Mouse (Mus musculus) kidney, postnatal 0 days (tissue): Measurements from ENCODE around the gene Piezo1. TPM values are rescaled to one million over a fixed set of nuclear protein-coding genes. Genes with fewer than 3 reads are reported as not detected.
A peak's percentile ranks its signal among the peaks of the same experiment; 100 is the strongest.

Experiments
- ATAC-seq: fragments of 200-750 bp; cut with Nextera tagmentation; replicated peaks from 2 replicates; pipeline ENCODE4 v1.8.0; 2017; ENCODE audit warnings: low read depth, moderate number of reproducible peaks, moderate TSS enrichment, moderate library complexity; ENCODE audit not compliant: low FRiP score
- DNase-seq: peaks from one replicate; pipeline ENCODE4 v3.0.0-alpha.2; 2016; ENCODE audit warnings: low spot score
- H3K27ac ChIP-seq: fragments of 300-500 bp; sonication (generic); 2 replicates; pipeline ENCODE4 v1.5.1; 2014; ENCODE audit warnings: mild to moderate bottlenecking
- H3K27me3 ChIP-seq: fragments of 300-500 bp; sonication (generic); 2 replicates; pipeline ENCODE4 v1.6.1; 2014; ENCODE audit warnings: low read length, mixed read lengths; ENCODE audit not compliant: insufficient read depth
- H3K36me3 ChIP-seq: fragments of 300-500 bp; sonication (generic); 2 replicates; pipeline ENCODE4 v1.6.1; 2014; ENCODE audit warnings: low read length, mixed read lengths; ENCODE audit not compliant: insufficient read depth
- H3K4me1 ChIP-seq: fragments of 300-500 bp; sonication (generic); replicated peaks from 2 replicates; pipeline ENCODE4 v1.6.1; 2014; ENCODE audit warnings: antibody characterized with exemption, low read length, mixed read lengths; ENCODE audit not compliant: insufficient read depth
- H3K4me2 ChIP-seq: fragments of 300-500 bp; sonication (generic); 2 replicates; pipeline ENCODE4 v1.6.1; 2014; ENCODE audit warnings: mild to moderate bottlenecking, low read length, moderate library complexity, mixed read lengths
- H3K4me3 ChIP-seq: fragments of 300-500 bp; sonication (generic); replicated peaks from 2 replicates; pipeline ENCODE4 v1.5.1; 2014; ENCODE audit warnings: low read depth, low read length
- H3K9ac ChIP-seq: fragments of 300-500 bp; sonication (generic); 2 replicates; pipeline ENCODE4 v1.6.1; 2014; ENCODE audit warnings: low read depth, low read length
- H3K9me3 ChIP-seq: fragments of 300-500 bp; sonication (generic); replicated peaks from 2 replicates; pipeline ENCODE4 v1.6.1; 2016; ENCODE audit warnings: low read length, inconsistent platforms, mixed read lengths
- CTCF ChIP-seq: IDR thresholded peaks from 2 replicates; pipeline ENCODE4 v1.5.1; 2016; ENCODE audit warnings: antibody characterized with exemption, low read depth, mild to moderate bottlenecking, moderate library complexity
- WGBS: fragments of 180-500 bp; shearing (Covaris S2); extraction: QIAGEN DNeasy Blood & Tissue Kit; methylation state at CpG from one replicate; pipeline ENCODE4 v1.1.7; 2014; 5-methylcytosine and 5-hydroxymethylcytosine counted together
- polyA plus RNA-seq: library from polyadenylated mRNA; unstranded; fragments of >200 nt; fragmentation: Nextera tagmentation; extraction: Ambion mirVana; gene quantifications from 2 replicates; pipeline ENCODE4 v1.2.1, GENCODE M21; 2015

Gene Piezo1
- polyA plus RNA-seq, 1 experiment from 2014 or later, result 14.9 TPM

GRCm38 (mm10) chr8:122567361-122568108, 16.4 kb upstream of the Piezo1 start, which contains the start of gene Cdt1:
Gene Cdt1, plus strand, starts transcription at chr8:122568015.
- Histone ChIP-seq H3K36me3 (peaks cover 24% of the 10 kb centered on the region), H3K9ac (peak within 1 kb of the TSS; percentile 86), H3K4me2 (peak within 1 kb of the TSS; percentile 92), H3K4me1 (peaks cover 16% of the 10 kb centered on the region), H3K27me3 (no peaks in the 10 kb centered on the region), H3K9me3 (no peaks in the 10 kb centered on the region), H3K27ac (peak within 1 kb of the TSS; percentile 92), H3K4me3 (peak within 1 kb of the TSS; percentile 74)
- TF ChIP-seq CTCF, result no peak
- ATAC-seq (peak; percentile 91), DNase-seq (peak; percentile 98)
- under 1% methylated on average over 62 of the region's 62 CpGs for WGBS

DNA sequence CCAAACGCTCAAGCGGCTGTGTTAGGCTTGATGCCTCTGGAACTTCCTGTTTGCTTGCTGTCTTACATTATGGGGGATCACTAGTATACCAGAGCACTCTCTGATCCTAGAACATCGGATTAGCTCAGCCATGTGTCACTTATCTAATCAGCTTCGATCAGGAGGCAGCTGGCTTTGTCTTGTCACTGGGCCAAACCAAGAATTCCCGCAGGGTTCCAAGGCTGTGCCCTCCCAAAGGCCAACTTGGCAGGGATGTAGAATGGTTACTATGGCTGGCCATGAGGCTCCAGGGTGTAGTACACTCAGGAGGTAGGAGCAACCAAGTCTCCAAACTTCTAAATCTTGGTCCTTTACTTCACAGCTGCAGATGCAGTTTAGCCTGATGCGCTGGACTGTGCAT, 15.6 kb upstream of the Piezo1 start:
- peaks cover 16% of the 10 kb centered on the region for H3K4me1 ChIP-seq
- TF ChIP-seq CTCF, result no peak
- H3K4me3 ChIP-seq, result peak overlapping the region; percentile 74; the same call in 1 of the 2 replicates
- WGBS, result 40% methylated on average over 6 of the region's 6 CpGs
- ATAC-seq (no peak), DNase-seq (no peak)
- peak overlapping the region; percentile 86 for H3K9ac ChIP-seq
- H3K9me3 ChIP-seq, result no peaks in the 10 kb centered on the region
- peaks cover 16% of the 10 kb centered on the region for H3K36me3 ChIP-seq
- no peaks in the 10 kb centered on the region for H3K27me3 ChIP-seq
- H3K27ac ChIP-seq, result peak overlapping the region; percentile 92
- H3K4me2 ChIP-seq, result peak overlapping the region; percentile 92

- DNase-seq (peak; percentile 64), ATAC-seq (no peak)
- Histone ChIP-seq H3K9ac (no peak overlapping the region), H3K4me1 (peaks cover 16% of the 10 kb centered on the region), H3K27me3 (no peaks in the 10 kb centered on the region), H3K4me3 (no peak overlapping the region), H3K27ac (peak overlapping the region; percentile 26; the same call in 1 of the 2 replicates), H3K9me3 (no peaks in the 10 kb centered on the region), H3K36me3 (no peaks in the 10 kb centered on the region), H3K4me2 (peak overlapping the region; percentile 14; the same call in 1 of the 2 replicates)
- TF ChIP-seq CTCF, result no peak
- 61% methylated on average over 25 of the region's 25 CpGs for WGBS
These were observed 13.5 kb upstream of the Piezo1 start for GRCm38 (mm10) chr8:122564363-122565352.

GRCm38 (mm10) chr8:122561199-122561598, 10.1 kb upstream of the Piezo1 start:
- H3K4me3 ChIP-seq, result no peak overlapping the region
- no peaks in the 10 kb centered on the region; the same call in 1 of the 2 replicates for H3K4me1 ChIP-seq
- no peak for ATAC-seq
- WGBS, result 71% methylated on average over 5 of the region's 5 CpGs
- no peak for TF ChIP-seq CTCF
- H3K9ac ChIP-seq, result no peak overlapping the region
- no peaks in the 10 kb centered on the region for H3K36me3 ChIP-seq
- no peak overlapping the region for H3K27ac ChIP-seq
- H3K9me3 ChIP-seq, result no peaks in the 10 kb centered on the region
- no peak overlapping the region for H3K4me2 ChIP-seq
- no peak for DNase-seq
- no peaks in the 10 kb centered on the region for H3K27me3 ChIP-seq

DNA sequence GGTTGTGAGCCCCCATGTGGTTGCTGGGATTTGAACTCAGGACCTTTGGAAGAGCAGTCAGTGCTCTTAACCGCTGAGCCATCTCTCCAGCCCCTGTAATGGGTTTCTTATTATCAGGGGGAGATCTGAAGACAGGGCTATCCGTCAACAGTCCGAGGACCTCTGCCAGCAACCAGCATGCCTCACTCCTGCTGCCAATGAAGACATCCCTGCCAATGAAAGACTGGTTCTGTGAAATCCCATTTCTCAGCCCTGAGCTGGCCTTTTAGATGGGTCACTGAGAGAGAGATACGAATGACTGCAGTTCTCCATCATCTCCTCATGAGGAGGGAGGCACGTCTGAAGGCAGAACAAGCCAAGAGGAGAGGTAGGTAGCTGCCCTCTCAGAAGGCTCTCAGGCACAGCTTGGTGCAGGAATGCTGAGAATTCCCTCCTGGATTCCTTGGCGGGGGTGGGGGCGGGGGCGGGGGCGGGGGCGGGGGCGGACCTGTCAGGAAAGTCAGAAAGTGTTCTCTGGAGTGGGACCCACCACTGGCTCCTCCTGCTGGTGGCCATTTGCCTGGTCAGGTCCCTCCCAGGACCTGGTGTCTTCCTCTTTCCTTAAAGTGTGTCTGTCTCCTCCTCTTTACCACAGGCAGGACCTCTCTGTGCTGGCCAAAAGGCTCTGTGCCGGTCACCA, 7.7 kb upstream of the Piezo1 start:
- no peak overlapping the region for H3K4me2 ChIP-seq
- H3K9me3 ChIP-seq, result no peaks in the 10 kb centered on the region
- ATAC-seq (peak; percentile 59), DNase-seq (peak; percentile 61)
- peak overlapping the region; percentile 60 for H3K27ac ChIP-seq
- no peaks in the 10 kb centered on the region for H3K27me3 ChIP-seq
- no peak overlapping the region for H3K9ac ChIP-seq
- peak; percentile 49 for TF ChIP-seq CTCF
- H3K36me3 ChIP-seq, result no peaks in the 10 kb centered on the region
- H3K4me1 ChIP-seq, result no peaks in the 10 kb centered on the region; the same call in 1 of the 2 replicates
- 14% methylated on average over 12 of the region's 12 CpGs for WGBS
- H3K4me3 ChIP-seq, result no peak overlapping the region
